Mouse (Mus musculus) ovary, postnatal 36 days (tissue): ENCODE data around the gene Ufsp2.

Experiments
- DNase-seq: peaks from one replicate; pipeline ENCODE4 v3.0.0; 2022; ENCODE audit warnings: low spot score, mixed read lengths

Ufsp2 gene

GRCm38 (mm10) chr8:46010746-46011680 is 35.7 kb downstream of the Ufsp2 start:
- no peak for DNase-seq

- no peak for DNase-seq
Measured at GRCm38 (mm10) chr8:46022203-46022602, 46.9 kb downstream of the Ufsp2 start.

GRCm38 (mm10) chr8:46022758-46023157 is 47.4 kb downstream of the Ufsp2 start:
- no peak for DNase-seq

GRCm38 (mm10) chr8:46024392-46024791 is 49.1 kb downstream of the Ufsp2 start:
- no peak for DNase-seq

- no peak for DNase-seq
Measured at GRCm38 (mm10) chr8:46036217-46036616, 60.9 kb downstream of the Ufsp2 start.

- no peak for DNase-seq
Measured at GRCm38 (mm10) chr8:46039666-46040065, 64.3 kb downstream of the Ufsp2 start.

- no peak for DNase-seq
Measured at GRCm38 (mm10) chr8:46040260-46040659, 64.9 kb downstream of the Ufsp2 start.
